Mouse (Mus musculus) heart, embryonic 11.5 days (tissue): ENCODE data around the gene Lrrc8c. TPM values are rescaled to one million over a fixed set of nuclear protein-coding genes. Genes with fewer than 3 reads are reported as not detected.
A peak's percentile ranks its signal among the peaks of the same experiment; 100 is the strongest.
"Not testable (repeated sequence)": the region's sequence is repeated elsewhere in the genome, so short reads cannot be mapped to it uniquely, and the experiment has no call there.

Source experiments
- ATAC-seq: fragments of 200-750 bp; cut with Nextera tagmentation; replicated peaks from 2 replicates; pipeline ENCODE4 v1.8.0; 2017; ENCODE audit warnings: moderate library complexity; ENCODE audit not compliant: insufficient number of reproducible peaks, low FRiP score, low TSS enrichment
- H3K27ac ChIP-seq: fragments of 300-500 bp; sonication (generic); 2 replicates; pipeline ENCODE4 v1.5.1; 2014; ENCODE audit warnings: mild to moderate bottlenecking, low read depth, low read length
- H3K27me3 ChIP-seq: fragments of 300-500 bp; sonication (generic); 2 replicates; pipeline ENCODE4 v1.6.1; 2014; ENCODE audit warnings: mild to moderate bottlenecking, low read length, mixed read lengths; ENCODE audit not compliant: control insufficient read depth, insufficient read depth
- H3K36me3 ChIP-seq: fragments of 300-500 bp; sonication (generic); 2 replicates; pipeline ENCODE4 v1.6.1; 2014; ENCODE audit warnings: mild to moderate bottlenecking, low read length, moderate library complexity, mixed read lengths; ENCODE audit not compliant: control insufficient read depth, insufficient read depth
- H3K4me1 ChIP-seq: fragments of 300-500 bp; sonication (generic); 2 replicates; pipeline ENCODE4 v1.6.1; 2014; ENCODE audit warnings: low read length; ENCODE audit not compliant: control insufficient read depth, insufficient read depth
- H3K4me2 ChIP-seq: fragments of 300-500 bp; sonication (generic); 2 replicates; pipeline ENCODE4 v1.6.1; 2014; ENCODE audit warnings: mild to moderate bottlenecking, moderate library complexity
- H3K4me3 ChIP-seq: fragments of 300-500 bp; sonication (generic); 2 replicates; pipeline ENCODE4 v1.5.1; 2014; ENCODE audit warnings: low read depth, low read length
- H3K9ac ChIP-seq: fragments of 300-500 bp; sonication (generic); 2 replicates; pipeline ENCODE4 v1.6.1; 2014; ENCODE audit warnings: mild to moderate bottlenecking, low read depth, low read length, moderate library complexity
- H3K9me3 ChIP-seq: fragments of 300-500 bp; sonication (generic); replicated peaks from 2 replicates; pipeline ENCODE4 v1.6.1; 2016; ENCODE audit warnings: low read length; ENCODE audit not compliant: control insufficient read depth
- WGBS: fragments of 180-500 bp; shearing (Covaris S2); extraction: QIAGEN DNeasy Blood & Tissue Kit; methylation state at CpG from one replicate; pipeline ENCODE4 v1.1.7; 2014; ENCODE audit not compliant: insufficient replicate concordance; 5-methylcytosine and 5-hydroxymethylcytosine counted together
- polyA plus RNA-seq: library from polyadenylated mRNA; unstranded; fragments of >200 nt; fragmentation: Nextera tagmentation; extraction: Ambion mirVana; gene quantifications from 2 replicates; pipeline ENCODE4 v1.2.1, GENCODE M21; 2014

The Lrrc8c gene
- polyA plus RNA-seq, 1 experiment from 2014 or later = 33.5 TPM

- no peak for ATAC-seq
- WGBS = 82% methylated on average over 1 of the region's 1 CpGs
- Histone ChIP-seq H3K27ac (no peak overlapping the region), H3K36me3 (no peaks in the 10 kb centered on the region), H3K9ac (no peak overlapping the region), H3K4me1 (0 out of 2 replicates have a peak, but pooled peaks cover 7% of the 10 kb centered on the region), H3K4me3 (no peak overlapping the region), H3K4me2 (no peak overlapping the region), H3K27me3 (no peaks in the 10 kb centered on the region), H3K9me3 (no peaks in the 10 kb centered on the region)
Observed at GRCm38 (mm10) chr5:105629955-105630354, 110.8 kb downstream of the Lrrc8c start.

- H3K27me3 ChIP-seq = no peaks in the 10 kb centered on the region
- H3K4me2 ChIP-seq = peak overlapping the region; percentile 52
- H3K4me3 ChIP-seq = no peak overlapping the region
- H3K36me3 ChIP-seq = no peaks in the 10 kb centered on the region
- no peak overlapping the region for H3K27ac ChIP-seq
- no peak for ATAC-seq
- H3K9me3 ChIP-seq = no peaks in the 10 kb centered on the region
- 38% methylated on average over 10 of the region's 10 CpGs for WGBS
- H3K9ac ChIP-seq = peak overlapping the region; percentile 16; the same call in 1 of the 2 replicates
- H3K4me1 ChIP-seq = no peaks in the 10 kb centered on the region
Observed at GRCm38 (mm10) chr5:105632066-105632465, 112.9 kb downstream of the Lrrc8c start.

GRCm38 (mm10) chr5:105635576-105635975 lies 116.4 kb downstream of the Lrrc8c start:
- Histone ChIP-seq H3K9me3 (no peaks in the 10 kb centered on the region), H3K4me1 (no peaks in the 10 kb centered on the region), H3K4me3 (no peak overlapping the region), H3K27me3 (no peaks in the 10 kb centered on the region), H3K27ac (no peak overlapping the region), H3K4me2 (no peak overlapping the region), H3K36me3 (no peaks in the 10 kb centered on the region), H3K9ac (no peak overlapping the region)
- WGBS = 75% methylated on average over 6 of the region's 6 CpGs
- ATAC-seq = no peak

- Histone ChIP-seq H3K9ac (no peak overlapping the region), H3K4me3 (no peak overlapping the region), H3K4me2 (no peak overlapping the region), H3K9me3 (no peaks in the 10 kb centered on the region), H3K27ac (no peak overlapping the region), H3K4me1 (no peaks in the 10 kb centered on the region), H3K27me3 (no peaks in the 10 kb centered on the region), H3K36me3 (no peaks in the 10 kb centered on the region)
- ATAC-seq = no peak
- 64% methylated on average over 11 of the region's 11 CpGs for WGBS
Observed at GRCm38 (mm10) chr5:105636484-105637191, 117.5 kb downstream of the Lrrc8c start.

GRCm38 (mm10) chr5:105638266-105638665 lies 119.1 kb downstream of the Lrrc8c start:
- not testable (repeated sequence) for H3K4me2 ChIP-seq, H3K9me3 ChIP-seq, H3K4me3 ChIP-seq, H3K27me3 ChIP-seq, H3K9ac ChIP-seq, H3K27ac ChIP-seq, ATAC-seq, H3K36me3 ChIP-seq, H3K4me1 ChIP-seq
- 84% methylated on average over 2 of the region's 2 CpGs for WGBS

- H3K9me3 ChIP-seq = no peaks in the 10 kb centered on the region
- 75% methylated on average over 6 of the region's 6 CpGs for WGBS
- no peak overlapping the region for H3K4me2 ChIP-seq
- H3K9ac ChIP-seq = no peak overlapping the region
- no peaks in the 10 kb centered on the region for H3K4me1 ChIP-seq
- no peak overlapping the region for H3K27ac ChIP-seq
- H3K36me3 ChIP-seq = no peaks in the 10 kb centered on the region
- no peak overlapping the region for H3K4me3 ChIP-seq
- no peaks in the 10 kb centered on the region for H3K27me3 ChIP-seq
- ATAC-seq = no peak
Observed at GRCm38 (mm10) chr5:105638916-105639315, 119.7 kb downstream of the Lrrc8c start.

GRCm38 (mm10) chr5:105639363-105639762 lies 120.2 kb downstream of the Lrrc8c start:
- no peak overlapping the region for H3K9ac ChIP-seq
- H3K27ac ChIP-seq = no peak overlapping the region
- H3K27me3 ChIP-seq = no peaks in the 10 kb centered on the region
- no peaks in the 10 kb centered on the region for H3K9me3 ChIP-seq
- no peaks in the 10 kb centered on the region for H3K36me3 ChIP-seq
- ATAC-seq = no peak
- WGBS = 88% methylated on average over 11 of the region's 11 CpGs
- no peak overlapping the region for H3K4me3 ChIP-seq
- no peaks in the 10 kb centered on the region for H3K4me1 ChIP-seq
- no peak overlapping the region for H3K4me2 ChIP-seq

- WGBS = 79% methylated on average over 5 of the region's 5 CpGs
- Histone ChIP-seq H3K9me3 (no peaks in the 10 kb centered on the region), H3K27ac (no peak overlapping the region), H3K27me3 (no peaks in the 10 kb centered on the region), H3K9ac (no peak overlapping the region), H3K4me3 (no peak overlapping the region), H3K36me3 (no peaks in the 10 kb centered on the region), H3K4me1 (no peaks in the 10 kb centered on the region), H3K4me2 (no peak overlapping the region)
- no peak for ATAC-seq
Observed at GRCm38 (mm10) chr5:105642517-105642916, 123.3 kb downstream of the Lrrc8c start.

GRCm38 (mm10) chr5:105643276-105643675 lies 124.1 kb downstream of the Lrrc8c start:
- no peak overlapping the region for H3K27ac ChIP-seq
- WGBS = 83% methylated on average over 8 of the region's 8 CpGs
- H3K9me3 ChIP-seq = no peaks in the 10 kb centered on the region
- no peaks in the 10 kb centered on the region for H3K36me3 ChIP-seq
- H3K27me3 ChIP-seq = no peaks in the 10 kb centered on the region
- H3K4me3 ChIP-seq = no peak overlapping the region
- ATAC-seq = no peak
- H3K4me1 ChIP-seq = no peaks in the 10 kb centered on the region
- H3K9ac ChIP-seq = no peak overlapping the region
- H3K4me2 ChIP-seq = no peak overlapping the region
